Mouse (Mus musculus): ENCODE data around the gene Ubqln1. TPM values are rescaled to one million over a fixed set of nuclear protein-coding genes. Genes with fewer than 3 reads are reported as not detected.

Gene Ubqln1
- polyA plus RNA-seq (2015; fragmentation: Nextera tagmentation; extraction: Ambion mirVana), result 61.4 and 65.4 TPM in 2 replicates

DNA sequence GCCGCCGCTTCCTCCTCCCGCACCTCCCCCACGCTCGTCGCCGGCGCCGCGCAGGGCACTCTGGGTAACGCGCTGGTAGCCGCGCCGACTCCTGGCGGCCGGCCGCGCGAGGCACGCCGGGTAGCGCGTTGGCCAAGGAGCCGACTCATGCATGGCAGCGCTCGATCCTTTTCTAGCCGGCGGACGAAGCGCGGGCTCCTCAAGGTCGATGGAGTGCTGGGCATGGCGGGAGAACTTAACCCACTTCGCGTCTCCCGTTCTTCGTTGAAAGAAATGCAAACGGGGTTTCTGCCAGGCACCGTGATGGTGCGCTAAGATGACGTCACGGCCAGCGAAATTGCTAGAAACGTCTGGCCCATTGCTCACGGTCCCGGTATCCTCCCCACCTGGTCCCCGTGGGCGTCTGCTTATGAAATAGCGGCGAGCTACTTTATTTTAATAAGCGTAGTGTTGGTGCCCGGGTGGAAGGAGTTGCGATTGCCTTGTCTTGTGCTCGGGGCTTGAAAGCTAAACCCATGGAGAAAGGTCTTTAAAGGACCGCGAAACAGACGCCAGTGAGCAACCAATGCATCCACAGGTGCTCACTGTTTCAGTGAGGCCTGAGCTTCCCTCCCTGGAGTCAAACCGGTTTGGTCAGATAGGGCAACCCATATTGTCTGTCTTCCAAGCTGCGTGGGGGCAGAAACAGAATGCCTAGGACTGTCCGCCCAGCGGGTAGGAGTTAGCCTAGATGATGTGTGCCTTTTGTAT is at the start of gene Ubqln1:
Gene Ubqln1 (minus strand): TSS at position 62 of the 750 bp plus-strand sequence.
- no peaks in the 10 kb centered on the region; the same call in 1 of the 2 replicates for H3K4me1 ChIP-seq (replicated peaks; ENCODE audit: control insufficient read depth, insufficient read depth)
- H3K36me3 ChIP-seq (ENCODE audit: control insufficient read depth, insufficient read depth, low read length), result no peaks in the 10 kb centered on the region
- H3K9ac ChIP-seq (ENCODE audit: low read length), result peak within 1 kb of the TSS; percentile 98
- H3K9me3 ChIP-seq (ENCODE audit: control insufficient read depth, low read length), result no peaks in the 10 kb centered on the region
- DNase-seq (ENCODE audit: low spot score), result peak; percentile 90
- H3K4me2 ChIP-seq (replicated peaks; ENCODE audit: low read depth), result peak within 1 kb of the TSS; percentile 80
- TF ChIP-seq EP300 (optimal IDR thresholded peaks at IDR 0.05), result peak; percentile 44
- TF ChIP-seq CTCF (IDR thresholded peaks at IDR 0.05; ENCODE audit: low read depth), result peak; percentile 61
- ATAC-seq (ENCODE audit: low FRiP score, low TSS enrichment), result peak; percentile 91
- no peaks in the 10 kb centered on the region for H3K27me3 ChIP-seq (ENCODE audit: control insufficient read depth, insufficient read depth, low read length)
- peak within 1 kb of the TSS; percentile 100 for H3K4me3 ChIP-seq (ENCODE audit: low read depth, low read length)
- 3% methylated on average over 50 of the region's 62 CpGs for WGBS
- peak within 1 kb of the TSS; percentile 94 for H3K27ac ChIP-seq (replicated peaks)

DNA sequence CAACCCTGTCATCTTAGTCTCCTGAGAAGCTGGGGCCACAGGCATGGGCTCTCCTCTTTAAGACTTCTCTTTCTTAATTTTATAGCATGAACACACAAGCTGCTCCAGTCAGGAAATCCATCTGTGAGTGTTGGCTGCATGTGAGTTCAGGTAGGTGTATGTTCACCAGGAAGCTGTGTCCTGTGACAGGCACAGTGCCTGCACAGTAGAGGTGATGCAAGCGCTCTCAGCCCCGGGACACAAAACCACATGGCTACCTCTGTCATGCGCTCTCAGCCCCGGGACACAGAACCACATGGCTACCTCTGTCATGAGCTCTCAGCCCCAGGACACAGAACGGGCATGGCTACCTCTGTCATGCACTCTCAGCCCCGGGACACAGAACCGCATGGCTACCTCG is 48.1 kb upstream of the Ubqln1 start:
- no peaks in the 10 kb centered on the region for H3K27me3 ChIP-seq (ENCODE audit: control insufficient read depth, insufficient read depth, low read length)
- H3K9ac ChIP-seq (ENCODE audit: low read length), result no peak overlapping the region
- WGBS, result 92% methylated on average over 8 of the region's 8 CpGs
- no peak for TF ChIP-seq EP300 (optimal IDR thresholded peaks at IDR 0.05)
- TF ChIP-seq CTCF (IDR thresholded peaks at IDR 0.05; ENCODE audit: low read depth), result no peak
- no peak for DNase-seq (ENCODE audit: low spot score)
- H3K27ac ChIP-seq (replicated peaks), result no peak overlapping the region
- H3K4me3 ChIP-seq (ENCODE audit: low read depth, low read length), result no peak overlapping the region
- H3K9me3 ChIP-seq (ENCODE audit: control insufficient read depth, low read length), result no peaks in the 10 kb centered on the region
- ATAC-seq (ENCODE audit: low FRiP score, low TSS enrichment), result no peak
- H3K36me3 ChIP-seq (ENCODE audit: control insufficient read depth, insufficient read depth, low read length), result no peaks in the 10 kb centered on the region
- no peaks in the 10 kb centered on the region for H3K4me1 ChIP-seq (replicated peaks; ENCODE audit: control insufficient read depth, insufficient read depth)
- no peak overlapping the region for H3K4me2 ChIP-seq (replicated peaks; ENCODE audit: low read depth)

GRCm38 (mm10) chr13:58261674-58262073 is 46.2 kb upstream of the Ubqln1 start:
- 79% methylated on average over 4 of the region's 4 CpGs for WGBS
- Histone ChIP-seq H3K27ac (replicated peaks) (no peak overlapping the region), H3K4me2 (replicated peaks; ENCODE audit: low read depth) (no peak overlapping the region), H3K4me1 (replicated peaks; ENCODE audit: control insufficient read depth, insufficient read depth) (no peaks in the 10 kb centered on the region), H3K36me3 (ENCODE audit: control insufficient read depth, insufficient read depth, low read length) (no peaks in the 10 kb centered on the region), H3K9me3 (ENCODE audit: control insufficient read depth, low read length) (no peaks in the 10 kb centered on the region), H3K4me3 (ENCODE audit: low read depth, low read length) (no peak overlapping the region), H3K9ac (ENCODE audit: low read length) (no peak overlapping the region), H3K27me3 (ENCODE audit: control insufficient read depth, insufficient read depth, low read length) (no peaks in the 10 kb centered on the region)
- no peak for TF ChIP-seq EP300 (optimal IDR thresholded peaks at IDR 0.05)
- no peak for TF ChIP-seq CTCF (IDR thresholded peaks at IDR 0.05; ENCODE audit: low read depth)
- DNase-seq (ENCODE audit: low spot score) (no peak), ATAC-seq (ENCODE audit: low FRiP score, low TSS enrichment) (no peak)

- H3K27me3 ChIP-seq (ENCODE audit: control insufficient read depth, insufficient read depth, low read length), result no peaks in the 10 kb centered on the region
- TF ChIP-seq EP300 (optimal IDR thresholded peaks at IDR 0.05) (no peak), CTCF (IDR thresholded peaks at IDR 0.05; ENCODE audit: low read depth) (peak; percentile 58)
- no peak for ATAC-seq (ENCODE audit: low FRiP score, low TSS enrichment)
- no peak overlapping the region for H3K4me3 ChIP-seq (ENCODE audit: low read depth, low read length)
- H3K4me1 ChIP-seq (replicated peaks; ENCODE audit: control insufficient read depth, insufficient read depth), result no peaks in the 10 kb centered on the region
- no peak overlapping the region for H3K9ac ChIP-seq (ENCODE audit: low read length)
- H3K36me3 ChIP-seq (ENCODE audit: control insufficient read depth, insufficient read depth, low read length), result no peaks in the 10 kb centered on the region
- DNase-seq (ENCODE audit: low spot score), result no peak
- WGBS, result 80% methylated on average over 1 of the region's 1 CpGs
- H3K4me2 ChIP-seq (replicated peaks; ENCODE audit: low read depth), result no peak overlapping the region
- H3K27ac ChIP-seq (replicated peaks), result no peak overlapping the region
- H3K9me3 ChIP-seq (ENCODE audit: control insufficient read depth, low read length), result no peaks in the 10 kb centered on the region
Observed at GRCm38 (mm10) chr13:58253268-58253667, 37.8 kb upstream of the Ubqln1 start.

DNA sequence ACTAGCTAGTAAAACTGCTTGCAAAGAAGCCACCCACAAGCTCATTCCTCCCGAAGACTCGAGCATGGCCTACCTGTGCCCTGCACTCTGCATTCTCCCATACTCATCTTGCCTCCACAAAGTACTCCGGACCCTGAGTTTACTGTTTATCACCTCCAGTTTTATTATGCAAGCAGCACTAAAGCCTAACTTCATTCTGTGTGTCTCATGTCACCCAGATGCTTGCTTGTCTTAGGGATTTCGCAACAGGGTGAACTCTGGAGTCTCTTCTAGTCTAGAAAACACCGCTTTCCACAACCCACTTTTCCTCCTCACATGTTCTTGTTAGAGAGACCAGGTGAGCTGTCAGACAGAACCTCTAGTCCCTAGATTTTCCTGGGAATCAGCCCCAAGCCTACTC is 33.5 kb upstream of the Ubqln1 start:
- ATAC-seq (ENCODE audit: low FRiP score, low TSS enrichment) (no peak), DNase-seq (ENCODE audit: low spot score) (no peak)
- Histone ChIP-seq H3K9me3 (ENCODE audit: control insufficient read depth, low read length) (no peaks in the 10 kb centered on the region), H3K36me3 (ENCODE audit: control insufficient read depth, insufficient read depth, low read length) (no peaks in the 10 kb centered on the region), H3K27me3 (ENCODE audit: control insufficient read depth, insufficient read depth, low read length) (no peaks in the 10 kb centered on the region), H3K27ac (replicated peaks) (no peak overlapping the region), H3K4me3 (ENCODE audit: low read depth, low read length) (no peak overlapping the region), H3K4me2 (replicated peaks; ENCODE audit: low read depth) (no peak overlapping the region), H3K9ac (ENCODE audit: low read length) (no peak overlapping the region), H3K4me1 (replicated peaks; ENCODE audit: control insufficient read depth, insufficient read depth) (no peaks in the 10 kb centered on the region)
- WGBS, result 83% methylated on average over 5 of the region's 5 CpGs
- no peak for TF ChIP-seq EP300 (optimal IDR thresholded peaks at IDR 0.05)
- no peak for TF ChIP-seq CTCF (IDR thresholded peaks at IDR 0.05; ENCODE audit: low read depth)

- no peak overlapping the region for H3K9ac ChIP-seq (ENCODE audit: low read length)
- no peaks in the 10 kb centered on the region for H3K36me3 ChIP-seq (ENCODE audit: control insufficient read depth, insufficient read depth, low read length)
- ATAC-seq (ENCODE audit: low FRiP score, low TSS enrichment) (no peak), DNase-seq (ENCODE audit: low spot score) (no peak)
- no peaks in the 10 kb centered on the region for H3K9me3 ChIP-seq (ENCODE audit: control insufficient read depth, low read length)
- no peaks in the 10 kb centered on the region for H3K27me3 ChIP-seq (ENCODE audit: control insufficient read depth, insufficient read depth, low read length)
- 85% methylated on average over 7 of the region's 7 CpGs for WGBS
- H3K27ac ChIP-seq (replicated peaks), result no peak overlapping the region
- H3K4me2 ChIP-seq (replicated peaks; ENCODE audit: low read depth), result no peak overlapping the region
- H3K4me1 ChIP-seq (replicated peaks; ENCODE audit: control insufficient read depth, insufficient read depth), result no peaks in the 10 kb centered on the region
- no peak overlapping the region for H3K4me3 ChIP-seq (ENCODE audit: low read depth, low read length)
- TF ChIP-seq EP300 (optimal IDR thresholded peaks at IDR 0.05) (no peak), CTCF (IDR thresholded peaks at IDR 0.05; ENCODE audit: low read depth) (no peak)
Observed at GRCm38 (mm10) chr13:58236536-58236935, 21.1 kb upstream of the Ubqln1 start.

All from stomach, postnatal 0 days (tissue).